Mouse (Mus musculus): Measurements from ENCODE around the gene Msmb. TPM values are rescaled to one million over a fixed set of nuclear protein-coding genes. Genes with fewer than 3 reads are reported as not detected.
"Not testable (repeated sequence)": the region's sequence is repeated elsewhere in the genome, so short reads cannot be mapped to it uniquely, and the experiment has no call there.

The Msmb gene
- polyA plus RNA-seq, 1 experiment from 2014 or later = not detected

DNA sequence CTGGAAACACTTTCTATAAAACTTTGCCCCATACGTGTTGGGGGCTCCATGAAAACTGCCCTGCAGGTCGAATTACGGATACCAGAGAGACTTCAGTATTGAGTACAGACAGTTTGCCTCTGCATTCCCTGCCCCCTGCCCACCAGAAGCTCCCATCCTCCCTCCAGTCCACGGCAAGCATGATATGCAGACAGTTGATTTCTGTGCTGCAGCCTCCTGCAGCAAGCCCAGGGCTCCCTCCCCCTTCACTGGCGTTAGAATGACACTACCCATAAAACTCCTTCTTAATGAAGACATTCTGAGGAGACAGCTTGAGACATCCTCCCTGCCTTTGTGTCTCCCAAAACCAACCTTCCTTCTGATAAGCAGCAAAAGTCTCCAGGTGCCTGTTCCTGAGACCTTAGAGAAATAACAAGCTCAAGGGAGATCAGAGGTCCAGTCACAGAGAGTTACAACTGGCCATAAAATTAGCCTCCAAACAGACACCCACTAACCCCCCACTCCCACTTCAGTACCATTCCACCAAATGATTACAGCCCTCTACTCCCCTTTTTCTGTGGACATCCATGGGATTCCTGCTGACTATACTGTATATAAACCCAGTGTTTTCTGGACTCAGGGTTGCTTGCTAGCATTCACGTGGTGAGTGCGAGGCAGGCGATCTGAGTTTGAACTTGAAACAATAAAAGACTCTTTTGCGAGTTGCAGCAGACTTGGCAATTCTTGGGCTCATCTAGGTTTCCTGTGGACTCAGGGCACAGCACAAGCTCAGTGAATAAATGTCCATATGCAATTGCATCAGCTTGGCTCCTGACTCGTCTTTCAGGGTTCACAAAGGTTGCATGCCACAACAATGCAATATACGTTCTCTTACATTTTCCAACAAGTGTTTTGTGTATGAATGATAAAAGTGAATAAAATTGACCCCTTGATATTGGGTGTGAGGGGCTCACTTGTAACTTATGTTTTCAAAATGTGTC is 20.6 kb upstream of the Msmb start:
- no peaks in the 10 kb centered on the region for H3K9me3 ChIP-seq
- no peaks in the 10 kb centered on the region for H3K36me3 ChIP-seq
- 39% methylated on average over 11 of the region's 11 CpGs for WGBS
- no peak overlapping the region for H3K9ac ChIP-seq (replicated peaks)
- H3K4me2 ChIP-seq = no peak overlapping the region; the same call in 1 of the 2 replicates
- ATAC-seq (ENCODE audit: insufficient number of reproducible peaks, insufficient read depth, low FRiP score, low TSS enrichment, low read depth) = no peak
- H3K4me3 ChIP-seq (replicated peaks) = no peak overlapping the region
- no peaks in the 10 kb centered on the region for H3K27me3 ChIP-seq
- no peak overlapping the region; the same call in 1 of the 2 replicates for H3K27ac ChIP-seq
- H3K4me1 ChIP-seq (replicated peaks) = peaks cover 7% of the 10 kb centered on the region

DNA sequence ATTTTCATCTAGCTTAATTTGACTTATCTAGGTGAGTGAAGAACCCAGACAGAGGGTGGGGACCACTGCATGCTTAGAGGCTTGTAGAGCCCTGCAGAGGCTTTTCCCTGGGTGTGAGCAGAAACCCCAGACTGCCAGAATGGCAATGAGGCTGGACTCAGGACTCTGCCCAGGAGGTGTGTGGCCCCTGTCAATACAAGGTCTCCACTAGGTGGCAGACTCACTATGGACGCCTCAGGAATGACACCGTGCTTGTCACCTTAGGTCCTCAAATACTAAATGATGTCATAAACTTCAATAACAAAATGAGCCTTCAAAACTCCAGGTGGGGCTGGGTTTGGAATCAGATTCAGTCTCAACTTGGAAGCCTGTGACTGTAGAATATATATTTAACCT is 19.9 kb upstream of the Msmb start:
- Histone ChIP-seq H3K9ac (replicated peaks) (no peak overlapping the region), H3K9me3 (no peaks in the 10 kb centered on the region), H3K27me3 (no peaks in the 10 kb centered on the region), H3K27ac (no peak overlapping the region), H3K4me1 (replicated peaks) (peaks cover 7% of the 10 kb centered on the region), H3K4me3 (replicated peaks) (no peak overlapping the region), H3K4me2 (no peak overlapping the region), H3K36me3 (no peaks in the 10 kb centered on the region)
- WGBS = 59% methylated on average over 2 of the region's 2 CpGs
- ATAC-seq (ENCODE audit: insufficient number of reproducible peaks, insufficient read depth, low FRiP score, low TSS enrichment, low read depth) = no peak

DNA sequence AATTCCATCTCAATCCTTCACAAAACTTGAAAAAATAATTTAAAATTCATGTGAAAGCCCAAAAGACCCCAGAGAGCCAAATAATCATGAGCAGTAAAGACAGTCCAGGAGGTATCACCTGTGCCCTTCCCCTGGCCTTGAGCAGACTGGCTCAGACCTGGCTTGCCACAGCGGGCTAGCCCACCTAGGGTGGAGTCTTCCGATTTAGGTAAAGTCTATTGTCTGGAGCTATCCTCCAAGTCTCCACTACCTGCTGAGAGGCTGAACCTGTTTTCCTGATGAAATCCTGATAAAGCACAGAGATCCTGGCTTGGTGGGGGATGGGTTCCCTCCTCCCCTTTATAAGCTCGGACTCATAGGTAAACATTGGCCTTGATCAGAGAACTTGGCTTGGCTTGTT is 17.6 kb upstream of the Msmb start:
- no peaks in the 10 kb centered on the region for H3K27me3 ChIP-seq
- no peak overlapping the region for H3K4me2 ChIP-seq
- no peaks in the 10 kb centered on the region for H3K36me3 ChIP-seq
- WGBS = 78% methylated on average over 3 of the region's 3 CpGs
- no peak for ATAC-seq (ENCODE audit: insufficient number of reproducible peaks, insufficient read depth, low FRiP score, low TSS enrichment, low read depth)
- H3K9ac ChIP-seq (replicated peaks) = no peak overlapping the region
- peaks cover 7% of the 10 kb centered on the region for H3K4me1 ChIP-seq (replicated peaks)
- no peaks in the 10 kb centered on the region for H3K9me3 ChIP-seq
- H3K4me3 ChIP-seq (replicated peaks) = no peak overlapping the region
- H3K27ac ChIP-seq = no peak overlapping the region

DNA sequence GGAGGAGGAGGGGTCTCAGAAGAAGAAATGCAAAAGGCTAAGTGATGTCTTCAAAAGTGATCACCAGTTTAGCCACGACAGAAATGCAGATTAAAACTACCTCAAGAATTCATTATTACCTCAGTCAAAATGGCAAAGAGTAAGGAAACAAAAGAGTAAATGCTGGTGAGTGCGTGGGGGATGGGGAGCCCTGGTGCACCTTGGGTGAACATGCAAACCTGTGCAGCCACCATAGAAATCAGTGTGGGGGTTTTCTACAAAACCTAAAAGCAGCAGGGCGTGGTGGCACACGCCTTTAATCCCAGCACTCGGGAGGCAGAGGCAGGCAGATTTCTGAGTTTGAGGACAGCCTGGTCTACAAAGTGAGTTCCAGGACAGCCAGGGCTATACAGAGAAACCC is 16.6 kb upstream of the Msmb start:
- not testable (repeated sequence) for ATAC-seq (ENCODE audit: insufficient number of reproducible peaks, insufficient read depth, low FRiP score, low TSS enrichment, low read depth); H3K4me2 ChIP-seq; H3K27me3 ChIP-seq; H3K9me3 ChIP-seq; H3K27ac ChIP-seq; H3K4me1 ChIP-seq (replicated peaks); H3K9ac ChIP-seq (replicated peaks); H3K4me3 ChIP-seq (replicated peaks); H3K36me3 ChIP-seq
- 91% methylated on average over 5 of the region's 5 CpGs for WGBS

DNA sequence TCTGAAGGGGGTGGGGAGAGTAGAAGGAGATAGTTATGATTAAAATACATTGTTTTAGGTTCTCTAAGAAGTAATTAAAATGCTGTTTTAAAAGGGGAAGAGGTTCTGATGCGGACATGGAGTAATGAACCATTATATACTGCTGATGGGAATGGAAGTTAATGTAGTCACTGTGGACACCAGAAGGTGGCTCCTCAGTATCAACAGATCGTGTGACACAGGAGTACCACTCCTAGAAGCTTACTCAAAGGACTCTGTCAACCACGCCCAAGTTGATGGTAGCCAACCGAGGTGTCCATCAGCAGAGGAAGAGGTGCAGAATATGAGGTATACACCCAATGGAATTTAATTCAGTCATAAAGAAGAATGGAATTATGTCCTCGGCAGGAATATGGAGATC is 13.4 kb upstream of the Msmb start:
- no peak overlapping the region for H3K4me2 ChIP-seq
- WGBS = 82% methylated on average over 5 of the region's 5 CpGs
- no peak for ATAC-seq (ENCODE audit: insufficient number of reproducible peaks, insufficient read depth, low FRiP score, low TSS enrichment, low read depth)
- no peaks in the 10 kb centered on the region for H3K9me3 ChIP-seq
- H3K27me3 ChIP-seq = no peaks in the 10 kb centered on the region
- H3K9ac ChIP-seq (replicated peaks) = no peak overlapping the region
- H3K4me3 ChIP-seq (replicated peaks) = no peak overlapping the region
- no peaks in the 10 kb centered on the region for H3K36me3 ChIP-seq
- no peak overlapping the region for H3K27ac ChIP-seq
- H3K4me1 ChIP-seq (replicated peaks) = no peaks in the 10 kb centered on the region

DNA sequence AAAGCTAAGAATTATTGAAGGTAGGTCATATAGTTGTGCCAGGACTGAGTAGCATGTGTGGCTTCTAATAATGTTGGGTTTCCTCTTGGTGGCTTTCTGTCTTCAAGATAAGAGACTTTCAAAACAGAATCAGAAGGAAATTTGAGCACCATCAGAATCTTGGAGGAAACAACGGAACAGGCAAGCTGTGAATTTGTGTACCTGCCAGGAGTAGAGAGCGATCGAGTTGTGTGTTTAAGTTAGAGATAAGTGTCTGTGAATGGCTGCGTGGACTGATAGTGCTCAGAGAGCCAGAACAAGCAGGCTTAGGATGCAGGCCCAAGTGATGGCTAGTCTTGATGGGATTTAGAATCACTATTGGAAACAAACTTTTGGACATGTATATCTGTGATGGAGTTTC is 10.0 kb upstream of the Msmb start:
- Histone ChIP-seq H3K27ac (no peak overlapping the region), H3K9ac (replicated peaks) (no peak overlapping the region), H3K4me1 (replicated peaks) (no peaks in the 10 kb centered on the region), H3K36me3 (no peaks in the 10 kb centered on the region), H3K4me3 (replicated peaks) (no peak overlapping the region), H3K27me3 (no peaks in the 10 kb centered on the region), H3K9me3 (no peaks in the 10 kb centered on the region), H3K4me2 (no peak overlapping the region)
- no peak for ATAC-seq (ENCODE audit: insufficient number of reproducible peaks, insufficient read depth, low FRiP score, low TSS enrichment, low read depth)
- WGBS = 88% methylated on average over 4 of the region's 4 CpGs

DNA sequence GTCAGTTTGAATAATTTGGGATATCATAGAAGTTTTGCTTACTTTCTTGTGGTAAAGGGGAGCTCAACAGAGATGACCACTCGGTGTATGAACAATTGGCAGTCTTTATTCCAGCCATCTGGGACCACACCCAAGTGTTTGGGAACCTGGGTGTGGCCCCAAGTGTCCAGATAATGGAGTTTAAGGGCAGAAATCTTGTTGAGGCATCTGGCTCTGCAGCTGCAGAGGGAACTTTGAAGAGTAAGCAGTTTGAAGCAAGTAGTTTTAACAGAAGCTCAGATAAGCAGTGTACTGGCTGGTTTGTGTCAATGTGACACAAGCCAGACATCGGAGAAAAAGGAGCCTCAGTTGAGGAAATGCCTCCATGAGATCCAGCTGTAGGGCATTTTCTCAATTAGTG is 7.5 kb upstream of the Msmb start:
- no peak overlapping the region for H3K4me2 ChIP-seq
- H3K9me3 ChIP-seq = no peaks in the 10 kb centered on the region
- no peaks in the 10 kb centered on the region for H3K36me3 ChIP-seq
- no peak overlapping the region for H3K9ac ChIP-seq (replicated peaks)
- no peak overlapping the region for H3K4me3 ChIP-seq (replicated peaks)
- WGBS = 35% methylated on average over 2 of the region's 2 CpGs
- no peak overlapping the region for H3K27ac ChIP-seq
- no peaks in the 10 kb centered on the region for H3K4me1 ChIP-seq (replicated peaks)
- no peaks in the 10 kb centered on the region for H3K27me3 ChIP-seq
- no peak for ATAC-seq (ENCODE audit: insufficient number of reproducible peaks, insufficient read depth, low FRiP score, low TSS enrichment, low read depth)

DNA sequence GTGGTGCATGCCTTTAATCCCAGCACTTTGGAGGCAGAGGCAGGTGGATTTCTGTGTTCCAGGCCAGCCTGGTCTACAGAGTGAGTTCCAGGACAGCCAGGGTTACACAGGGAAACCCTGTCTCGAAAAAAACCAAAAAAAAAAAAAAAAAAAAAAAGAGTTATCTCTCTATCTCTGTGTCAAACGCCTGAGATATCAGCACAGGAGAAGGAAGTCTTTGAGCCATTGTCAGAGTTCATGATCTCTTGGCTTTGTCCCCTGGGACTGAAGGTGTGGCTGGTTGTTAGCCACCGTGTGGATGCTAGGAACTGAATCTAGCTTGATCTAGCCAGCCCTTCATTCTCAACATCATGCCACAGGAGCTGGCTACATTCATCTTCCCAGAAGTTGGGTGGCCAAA is 5.4 kb upstream of the Msmb start:
- not testable (repeated sequence) for H3K9ac ChIP-seq (replicated peaks); H3K9me3 ChIP-seq; H3K4me1 ChIP-seq (replicated peaks); H3K4me2 ChIP-seq; H3K4me3 ChIP-seq (replicated peaks); H3K27ac ChIP-seq; H3K36me3 ChIP-seq; H3K27me3 ChIP-seq; ATAC-seq (ENCODE audit: insufficient number of reproducible peaks, insufficient read depth, low FRiP score, low TSS enrichment, low read depth)
- WGBS = 62% methylated on average over 3 of the region's 3 CpGs

DNA sequence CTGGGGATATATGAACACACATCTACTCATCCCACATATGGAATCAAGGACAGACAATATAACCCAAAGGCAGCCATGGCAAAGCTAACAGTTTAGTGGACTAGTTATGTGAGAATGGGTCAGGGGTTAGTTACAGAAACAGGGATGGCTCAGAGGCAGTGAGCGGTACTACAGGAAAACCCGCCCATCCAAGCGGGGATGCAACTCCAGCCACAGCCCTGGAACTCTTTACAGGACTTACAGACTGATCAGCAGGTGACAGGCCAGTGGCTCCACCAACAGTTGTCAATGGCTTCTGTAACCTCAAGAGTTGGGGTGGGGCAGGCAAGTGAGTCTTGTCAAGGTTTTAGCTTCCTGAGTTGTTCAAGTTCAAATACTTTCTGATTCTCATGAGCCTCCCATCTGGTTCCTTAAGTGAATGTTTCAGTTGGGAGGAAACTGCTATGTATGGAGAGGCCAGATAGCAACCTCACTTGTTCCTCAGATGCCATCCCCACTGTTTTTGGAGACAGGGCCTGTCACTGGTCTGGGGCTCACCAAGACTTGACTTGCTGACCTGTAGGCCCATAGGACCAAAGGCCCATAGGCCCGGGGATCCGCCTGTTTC is 1.4 kb upstream of the Msmb start:
- Histone ChIP-seq H3K4me1 (replicated peaks) (no peaks in the 10 kb centered on the region), H3K4me2 (no peak overlapping the region), H3K27ac (no peak overlapping the region), H3K27me3 (no peaks in the 10 kb centered on the region), H3K4me3 (replicated peaks) (no peak overlapping the region), H3K9me3 (no peaks in the 10 kb centered on the region), H3K36me3 (no peaks in the 10 kb centered on the region), H3K9ac (replicated peaks) (no peak overlapping the region)
- no peak for ATAC-seq (ENCODE audit: insufficient number of reproducible peaks, insufficient read depth, low FRiP score, low TSS enrichment, low read depth)
- 77% methylated on average over 5 of the region's 5 CpGs for WGBS

DNA sequence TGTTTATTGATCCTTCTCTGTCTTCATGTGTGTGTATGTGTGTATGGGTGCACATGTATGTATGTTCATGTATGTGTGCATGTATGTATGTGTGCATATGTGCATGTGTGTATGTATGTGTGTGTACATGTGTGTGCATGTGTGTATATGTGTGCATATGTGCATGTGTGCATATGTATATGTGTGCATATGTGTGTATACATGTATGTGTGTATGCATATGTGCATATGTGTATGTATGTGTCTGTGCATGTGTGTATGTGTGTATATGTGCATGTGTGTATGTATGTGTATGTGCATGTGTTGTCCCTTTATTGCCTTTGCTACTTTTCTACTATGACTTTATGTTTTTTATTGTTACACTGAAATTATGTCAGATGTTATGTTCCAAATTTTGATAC is 2.9 kb downstream of the Msmb start:
- Histone ChIP-seq H3K4me2 (no peak overlapping the region), H3K27ac (no peak overlapping the region), H3K4me3 (replicated peaks) (no peak overlapping the region), H3K4me1 (replicated peaks) (no peaks in the 10 kb centered on the region), H3K36me3 (no peaks in the 10 kb centered on the region), H3K9ac (replicated peaks) (no peak overlapping the region), H3K9me3 (peaks cover 7% of the 10 kb centered on the region; the same call in 1 of the 2 replicates), H3K27me3 (no peaks in the 10 kb centered on the region)
- no peak for ATAC-seq (ENCODE audit: insufficient number of reproducible peaks, insufficient read depth, low FRiP score, low TSS enrichment, low read depth)

DNA sequence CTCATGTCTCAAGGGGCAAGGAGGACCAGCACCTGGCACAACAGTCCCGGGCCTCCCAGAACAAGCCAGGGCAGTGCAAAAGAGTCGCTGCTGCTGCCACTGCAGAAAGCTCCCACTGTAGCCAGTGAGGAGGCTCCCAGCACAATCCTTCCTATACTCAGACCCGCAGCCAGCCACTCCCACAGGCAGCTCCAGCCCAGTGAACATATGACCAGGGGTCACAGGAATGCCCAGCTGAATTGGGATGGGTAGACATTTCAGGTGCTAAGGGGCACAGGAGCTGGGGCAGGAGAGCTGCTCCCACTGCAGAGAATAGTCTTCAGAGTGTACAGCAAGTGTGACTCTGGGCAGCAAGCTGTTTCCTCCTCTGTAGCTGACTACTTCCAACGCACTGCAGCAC is 3.6 kb downstream of the Msmb start:
- no peaks in the 10 kb centered on the region for H3K4me1 ChIP-seq (replicated peaks)
- peaks cover 7% of the 10 kb centered on the region; the same call in 1 of the 2 replicates for H3K9me3 ChIP-seq
- no peaks in the 10 kb centered on the region for H3K36me3 ChIP-seq
- no peaks in the 10 kb centered on the region for H3K27me3 ChIP-seq
- no peak overlapping the region for H3K27ac ChIP-seq
- no peak overlapping the region for H3K9ac ChIP-seq (replicated peaks)
- 74% methylated on average over 4 of the region's 4 CpGs for WGBS
- H3K4me3 ChIP-seq (replicated peaks) = no peak overlapping the region
- H3K4me2 ChIP-seq = no peak overlapping the region
- no peak for ATAC-seq (ENCODE audit: insufficient number of reproducible peaks, insufficient read depth, low FRiP score, low TSS enrichment, low read depth)

All from limb, embryonic 12.5 days (tissue).